Mouse (Mus musculus) hindbrain, postnatal 0 days (tissue): ENCODE measurements at regions not wholly inside any gene's neighbourhood (a gene's known extent, or its start where the extent isn't known, plus 50 kb on each side); places are given as distances from the start of the nearest gene placed in this dataset.

ENCODE experiments used
- ATAC-seq: fragments of 200-750 bp; cut with Nextera tagmentation; 2 replicates; pipeline ENCODE4 v1.8.0; 2017; ENCODE audit warnings: mild to moderate bottlenecking, moderate TSS enrichment, moderate library complexity
- DNase-seq: peaks from one replicate; pipeline ENCODE4 v3.0.0-alpha.2; 2015; ENCODE audit warnings: low spot score
- H3K27ac ChIP-seq: fragments of 300-500 bp; sonication (generic); 2 replicates; pipeline ENCODE4 v1.5.1; 2014; ENCODE audit warnings: mild to moderate bottlenecking
- H3K27me3 ChIP-seq: fragments of 300-500 bp; sonication (generic); 2 replicates; pipeline ENCODE4 v1.6.1; 2014; ENCODE audit warnings: low read length, mixed read lengths; ENCODE audit not compliant: insufficient read depth
- H3K36me3 ChIP-seq: fragments of 300-500 bp; sonication (generic); 2 replicates; pipeline ENCODE4 v1.6.1; 2014; ENCODE audit warnings: low read length, mixed read lengths; ENCODE audit not compliant: insufficient read depth
- H3K4me1 ChIP-seq: fragments of 300-500 bp; sonication (generic); 2 replicates; pipeline ENCODE4 v1.6.1; 2014; ENCODE audit warnings: antibody characterized with exemption, low read length, mixed read lengths; ENCODE audit not compliant: insufficient read depth
- H3K4me2 ChIP-seq: fragments of 300-500 bp; sonication (generic); 2 replicates; pipeline ENCODE4 v1.6.1; 2014; ENCODE audit warnings: low read depth, mild to moderate bottlenecking, low read length, moderate library complexity, mixed read lengths
- H3K4me3 ChIP-seq: fragments of 300-500 bp; sonication (generic); 2 replicates; pipeline ENCODE4 v1.5.1; 2014; ENCODE audit warnings: low read length
- H3K9ac ChIP-seq: fragments of 300-500 bp; sonication (generic); replicated peaks from 2 replicates; pipeline ENCODE4 v1.6.1; 2014; ENCODE audit warnings: mild to moderate bottlenecking, low read length, moderate library complexity, mixed read lengths
- H3K9me3 ChIP-seq: fragments of 300-500 bp; sonication (generic); 2 replicates; pipeline ENCODE4 v1.6.1; 2016; ENCODE audit warnings: low read length, mixed read lengths
- CTCF ChIP-seq: IDR thresholded peaks from 2 replicates; pipeline ENCODE4 v1.5.1; 2016; ENCODE audit warnings: antibody characterized with exemption, control low read depth, low read depth
- WGBS: fragments of 180-500 bp; shearing (Covaris S2); extraction: QIAGEN DNeasy Blood & Tissue Kit; methylation state at CpG from one replicate; pipeline ENCODE4 v1.1.7; 2014; 5-methylcytosine and 5-hydroxymethylcytosine counted together

DNA sequence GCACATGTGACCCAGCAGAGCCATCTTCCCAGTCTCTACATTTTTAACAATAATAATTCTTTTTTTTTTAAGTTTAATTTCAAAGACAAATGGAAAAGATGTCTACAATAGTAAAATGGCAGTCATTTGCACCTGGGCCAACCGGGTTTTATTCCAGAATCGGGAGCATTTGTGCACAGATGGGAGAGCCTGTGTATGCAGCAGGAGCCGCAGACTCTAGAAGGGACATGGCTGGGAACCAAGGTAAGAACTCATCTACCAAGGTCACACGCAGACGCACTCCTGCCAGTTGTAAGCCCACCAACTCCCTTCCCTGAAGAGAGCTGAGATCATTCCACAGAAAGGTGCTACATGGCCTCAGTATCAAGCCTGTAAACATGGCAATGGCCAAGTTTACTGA is 586.4 kb upstream of the Adam5 start:
- H3K9ac ChIP-seq: no peak overlapping the region
- 83% methylated on average over 5 of the region's 5 CpGs for WGBS
- no peaks in the 10 kb centered on the region for H3K36me3 ChIP-seq
- no peaks in the 10 kb centered on the region for H3K27me3 ChIP-seq
- no peak overlapping the region for H3K4me2 ChIP-seq
- DNase-seq (no peak), ATAC-seq (0 out of 2 replicates have a peak, but pooled peaks have one; percentile 29)
- H3K9me3 ChIP-seq: no peaks in the 10 kb centered on the region
- no peaks in the 10 kb centered on the region for H3K4me1 ChIP-seq
- no peak overlapping the region for H3K4me3 ChIP-seq
- H3K27ac ChIP-seq: no peak overlapping the region
- TF ChIP-seq CTCF: no peak

DNA sequence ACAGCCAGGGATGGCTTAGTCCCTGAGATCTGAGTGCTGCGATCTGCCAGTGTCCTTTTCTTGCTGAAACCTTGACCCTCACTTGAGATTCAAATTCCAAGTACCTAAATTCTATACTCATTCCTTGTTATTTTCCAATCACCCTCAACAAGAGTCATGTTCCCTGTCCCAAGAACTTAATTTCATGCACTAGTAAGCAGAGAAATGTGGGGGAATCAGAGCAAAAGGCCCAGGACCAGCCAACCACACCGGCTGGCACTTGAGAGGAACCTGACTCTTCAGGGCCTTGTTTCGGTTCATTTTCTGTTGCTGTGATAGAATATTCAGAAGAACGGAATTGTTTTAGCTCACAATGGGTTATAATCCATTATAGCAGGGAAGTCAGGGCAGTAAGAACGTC is 583.7 kb upstream of the Adam5 start:
- WGBS: 87% methylated on average over 5 of the region's 5 CpGs
- ATAC-seq: no peak
- DNase-seq: no peak
- H3K4me3 ChIP-seq: no peak overlapping the region
- no peak overlapping the region for H3K4me2 ChIP-seq
- H3K36me3 ChIP-seq: no peaks in the 10 kb centered on the region
- no peak overlapping the region for H3K9ac ChIP-seq
- H3K27me3 ChIP-seq: no peaks in the 10 kb centered on the region
- no peak for TF ChIP-seq CTCF
- H3K9me3 ChIP-seq: no peaks in the 10 kb centered on the region
- no peak overlapping the region for H3K27ac ChIP-seq
- H3K4me1 ChIP-seq: no peaks in the 10 kb centered on the region

DNA sequence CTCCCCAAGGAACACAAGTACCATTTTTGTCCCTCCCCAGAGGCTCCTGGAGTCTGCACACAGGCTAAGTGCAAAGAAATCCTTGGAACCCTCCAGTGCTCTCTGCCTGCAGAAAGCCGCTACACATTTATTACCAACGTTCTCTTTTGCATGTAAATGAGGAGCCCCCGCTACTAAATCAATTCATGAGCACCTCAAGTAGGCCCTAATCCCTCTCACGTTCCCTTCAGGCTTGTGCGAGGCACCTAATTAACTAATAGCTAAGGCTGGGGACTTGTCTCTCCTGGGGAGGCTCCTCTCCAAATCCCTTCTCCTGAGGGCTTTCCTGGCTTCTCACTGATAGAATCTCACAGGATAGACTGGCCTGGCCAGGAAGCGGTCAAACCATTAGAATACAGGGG is 568.6 kb upstream of the Adam5 start:
- no peak for TF ChIP-seq CTCF
- H3K36me3 ChIP-seq: no peaks in the 10 kb centered on the region
- 10% methylated on average over 6 of the region's 6 CpGs for WGBS
- no peak for ATAC-seq
- H3K4me3 ChIP-seq: no peak overlapping the region
- H3K4me1 ChIP-seq: peaks cover 26% of the 10 kb centered on the region; the same call in 1 of the 2 replicates
- peak overlapping the region; percentile 36 for H3K27ac ChIP-seq
- peak; percentile 40 for DNase-seq
- H3K4me2 ChIP-seq: no peak overlapping the region
- H3K9me3 ChIP-seq: no peaks in the 10 kb centered on the region
- no peaks in the 10 kb centered on the region for H3K27me3 ChIP-seq
- H3K9ac ChIP-seq: no peak overlapping the region

DNA sequence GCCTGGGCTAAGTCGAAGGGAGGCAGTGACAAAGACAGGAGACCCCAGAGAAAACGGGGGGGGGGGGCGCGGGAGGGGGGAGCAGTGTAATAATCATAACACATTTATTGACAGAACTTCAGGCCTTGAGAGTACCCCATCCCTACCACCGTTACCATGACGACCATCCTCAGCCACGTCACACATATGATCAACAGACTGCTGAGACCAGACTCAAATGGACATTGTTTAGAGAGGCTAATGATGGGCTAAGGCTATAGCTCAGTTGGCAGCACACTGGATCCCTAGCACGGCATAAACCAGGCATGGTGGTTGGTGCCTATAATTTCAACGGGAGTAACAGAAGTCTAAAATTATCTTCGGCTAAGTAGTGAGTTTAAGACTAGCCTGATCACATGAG is 565.8 kb upstream of the Adam5 start:
- Histone ChIP-seq H3K4me1 (peaks cover 26% of the 10 kb centered on the region; the same call in 1 of the 2 replicates), H3K4me3 (no peak overlapping the region), H3K9me3 (no peaks in the 10 kb centered on the region), H3K9ac (no peak overlapping the region), H3K27me3 (no peaks in the 10 kb centered on the region), H3K27ac (peak overlapping the region; percentile 75), H3K36me3 (no peaks in the 10 kb centered on the region), H3K4me2 (no peak overlapping the region)
- peak; percentile 54 for DNase-seq
- peak; percentile 68 for ATAC-seq
- 34% methylated on average over 10 of the region's 10 CpGs for WGBS
- TF ChIP-seq CTCF: no peak

DNA sequence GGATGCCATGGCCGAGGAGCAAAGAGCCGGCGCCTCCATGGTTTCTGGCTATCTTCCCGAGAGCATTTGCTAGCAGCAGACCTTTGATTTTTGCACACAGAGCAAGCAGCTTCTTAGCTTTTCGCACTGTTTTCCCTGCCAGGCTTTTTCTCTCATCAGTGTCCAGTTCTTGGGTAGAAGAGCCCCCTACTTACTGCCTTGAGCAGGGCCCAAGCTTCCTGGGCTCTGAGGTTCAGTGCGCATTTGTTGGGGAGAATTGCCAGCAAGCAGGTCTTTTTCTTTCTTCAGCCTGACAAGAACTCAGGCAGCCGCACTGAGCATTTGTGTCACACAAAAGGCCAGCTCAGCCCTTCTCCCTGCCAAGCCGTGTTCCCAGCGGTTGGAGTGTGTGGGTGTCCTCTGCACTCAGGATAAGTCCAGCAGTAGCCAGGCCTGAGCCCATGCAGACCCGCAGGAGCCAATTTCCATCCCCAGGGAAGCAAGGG is 565.2 kb upstream of the Adam5 start:
- H3K4me2 ChIP-seq: peak overlapping the region; percentile 27; the same call in 1 of the 2 replicates
- peak overlapping the region; percentile 19; the same call in 1 of the 2 replicates for H3K9ac ChIP-seq
- WGBS: 10% methylated on average over 10 of the region's 10 CpGs

DNA sequence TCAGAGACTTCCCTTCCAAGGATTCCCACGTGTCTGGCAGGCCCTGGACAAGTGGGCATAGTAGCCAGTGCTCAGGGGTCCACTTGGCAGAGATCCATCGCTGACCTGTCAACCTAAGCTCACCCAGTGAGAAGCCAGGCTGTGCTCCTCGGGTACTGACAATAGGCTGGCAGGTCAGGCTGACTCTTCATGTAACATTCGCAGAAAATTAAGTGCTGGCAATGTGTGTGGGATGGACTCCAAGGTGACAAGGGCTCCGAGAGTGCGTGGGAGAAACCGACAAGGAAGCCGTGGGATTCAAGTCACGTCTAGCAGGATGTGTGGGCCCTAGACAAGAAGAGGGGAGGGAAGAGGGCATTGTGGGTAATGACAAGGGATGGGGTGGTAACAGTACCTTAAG is 564.6 kb upstream of the Adam5 start:
- TF ChIP-seq CTCF: no peak
- H3K4me2 ChIP-seq: peak overlapping the region; percentile 27; the same call in 1 of the 2 replicates

More for the DNA sequence above, 565.2 kb upstream of the Adam5 start:
- H3K27ac ChIP-seq: peak overlapping the region; percentile 75
- peak; percentile 13; the same call in 1 of the 2 replicates for TF ChIP-seq CTCF
- H3K4me3 ChIP-seq: no peak overlapping the region
- no peaks in the 10 kb centered on the region for H3K27me3 ChIP-seq
- H3K9me3 ChIP-seq: no peaks in the 10 kb centered on the region
- ATAC-seq: peak; percentile 90
- H3K4me1 ChIP-seq: peaks cover 26% of the 10 kb centered on the region; the same call in 1 of the 2 replicates
- peak; percentile 80 for DNase-seq
- no peaks in the 10 kb centered on the region for H3K36me3 ChIP-seq

DNA sequence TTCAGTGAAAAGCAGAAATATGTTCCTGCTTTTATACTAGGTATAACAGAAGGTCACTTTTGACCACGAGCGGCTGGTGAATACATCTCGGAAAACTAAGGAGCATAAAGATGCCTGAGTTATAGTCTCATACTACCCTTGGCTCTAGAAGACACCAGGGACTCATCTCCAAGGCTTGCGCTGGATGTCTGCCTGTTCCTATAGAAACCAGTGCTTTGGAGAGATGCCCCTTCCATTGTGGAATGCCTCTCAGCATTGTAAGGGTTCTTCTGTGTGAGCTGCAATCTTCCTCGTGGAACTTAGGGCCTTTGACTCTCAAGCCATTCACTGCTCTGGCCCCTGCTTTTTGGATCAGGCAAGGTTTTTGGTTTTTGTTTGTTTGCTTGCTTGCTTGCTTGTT is 561.0 kb upstream of the Adam5 start:
- H3K27ac ChIP-seq: no peak overlapping the region
- H3K4me2 ChIP-seq: no peak overlapping the region
- no peak overlapping the region for H3K4me3 ChIP-seq
- peak; percentile 59 for DNase-seq
- 32% methylated on average over 5 of the region's 5 CpGs for WGBS
- H3K36me3 ChIP-seq: no peaks in the 10 kb centered on the region
- no peaks in the 10 kb centered on the region for H3K9me3 ChIP-seq
- peaks cover 16% of the 10 kb centered on the region; the same call in 1 of the 2 replicates for H3K4me1 ChIP-seq
- TF ChIP-seq CTCF: no peak
- H3K9ac ChIP-seq: no peak overlapping the region
- no peaks in the 10 kb centered on the region for H3K27me3 ChIP-seq
- peak; percentile 30; the same call in 1 of the 2 replicates for ATAC-seq

More for the DNA sequence above, 564.6 kb upstream of the Adam5 start:
- peak; percentile 54 for DNase-seq
- no peaks in the 10 kb centered on the region for H3K36me3 ChIP-seq
- 23% methylated on average over 9 of the region's 9 CpGs for WGBS
- no peak overlapping the region for H3K4me3 ChIP-seq
- H3K27me3 ChIP-seq: no peaks in the 10 kb centered on the region
- H3K4me1 ChIP-seq: peaks cover 26% of the 10 kb centered on the region; the same call in 1 of the 2 replicates
- peak overlapping the region; percentile 75 for H3K27ac ChIP-seq
- no peaks in the 10 kb centered on the region for H3K9me3 ChIP-seq
- H3K9ac ChIP-seq: no peak overlapping the region
- peak; percentile 33; the same call in 1 of the 2 replicates for ATAC-seq
